Mouse (Mus musculus) embryonic facial prominence, embryonic 15.5 days (tissue): ENCODE data around the gene Mrpl51. TPM values are rescaled to one million over a fixed set of nuclear protein-coding genes. Genes with fewer than 3 reads are reported as not detected.

Source experiments
- ATAC-seq: fragments of 200-750 bp; cut with Nextera tagmentation; 2 replicates; pipeline ENCODE4 v1.8.0; 2017; ENCODE audit warnings: low read depth, moderate TSS enrichment; ENCODE audit not compliant: insufficient number of reproducible peaks, low FRiP score, low TSS enrichment
- H3K27ac ChIP-seq: fragments of 300-500 bp; sonication (generic); replicated peaks from 2 replicates; pipeline ENCODE4 v1.5.1; 2015; ENCODE audit warnings: mild to moderate bottlenecking, inconsistent platforms
- H3K27me3 ChIP-seq: fragments of 300-500 bp; sonication (generic); 2 replicates; pipeline ENCODE4 v1.6.1; 2015; ENCODE audit warnings: inconsistent platforms
- H3K36me3 ChIP-seq: fragments of 300-500 bp; sonication (generic); 2 replicates; pipeline ENCODE4 v1.6.1; 2015; ENCODE audit warnings: mild to moderate bottlenecking, inconsistent platforms
- H3K4me1 ChIP-seq: fragments of 300-500 bp; sonication (generic); 2 replicates; pipeline ENCODE4 v1.6.1; 2015; ENCODE audit warnings: inconsistent platforms
- H3K4me2 ChIP-seq: fragments of 300-500 bp; sonication (generic); replicated peaks from 2 replicates; pipeline ENCODE4 v1.6.1; 2015; ENCODE audit warnings: mild to moderate bottlenecking, inconsistent platforms
- H3K4me3 ChIP-seq: fragments of 300-500 bp; sonication (generic); replicated peaks from 2 replicates; pipeline ENCODE4 v1.5.1; 2015; ENCODE audit warnings: mild to moderate bottlenecking, inconsistent platforms
- H3K9ac ChIP-seq: fragments of 300-500 bp; sonication (generic); 2 replicates; pipeline ENCODE4 v1.6.1; 2015; ENCODE audit warnings: inconsistent platforms
- H3K9me3 ChIP-seq: fragments of 300-500 bp; sonication (generic); replicated peaks from 2 replicates; pipeline ENCODE4 v1.6.1; 2016; ENCODE audit warnings: inconsistent platforms
- WGBS: fragments of 180-500 bp; shearing (Covaris S2); methylation state at CpG from one replicate; pipeline ENCODE4 v1.1.7; 2015; 5-methylcytosine and 5-hydroxymethylcytosine counted together
- polyA plus RNA-seq: library from polyadenylated mRNA; unstranded; fragments of >200 nt; fragmentation: Nextera tagmentation; extraction: Ambion mirVana; gene quantifications from 2 replicates; pipeline ENCODE4 v1.2.1, GENCODE M21; 2015

The Mrpl51 gene
- polyA plus RNA-seq, 1 experiment from 2014 or later = 198 TPM

DNA sequence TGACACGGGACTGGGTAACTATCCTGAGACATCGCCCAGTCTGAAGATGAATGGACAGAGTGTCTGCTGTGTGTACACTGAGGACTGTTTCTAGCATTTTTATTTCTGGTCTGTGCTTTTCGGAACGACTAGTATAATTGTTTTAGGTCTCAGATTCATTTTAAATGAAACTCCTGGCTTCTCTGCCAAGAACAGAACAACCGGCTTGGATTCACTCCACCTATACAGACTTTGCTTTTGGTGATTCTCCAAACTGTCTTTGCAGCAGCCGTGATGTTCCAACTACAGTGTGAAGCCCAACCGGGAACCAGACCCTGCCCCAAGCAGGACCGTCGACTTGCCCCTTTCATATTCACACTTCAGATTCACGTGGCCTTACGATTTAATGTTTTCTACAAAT lies 26.3 kb downstream of the Mrpl51 start:
- Histone ChIP-seq H3K9ac (no peak overlapping the region), H3K4me1 (peaks cover 17% of the 10 kb centered on the region; the same call in 1 of the 2 replicates), H3K27ac (no peak overlapping the region), H3K27me3 (peaks cover 9% of the 10 kb centered on the region; the same call in 1 of the 2 replicates), H3K4me2 (no peak overlapping the region), H3K36me3 (no peaks in the 10 kb centered on the region), H3K9me3 (no peaks in the 10 kb centered on the region), H3K4me3 (no peak overlapping the region)
- WGBS = 78% methylated on average over 11 of the region's 11 CpGs
- ATAC-seq = no peak

GRCm38 (mm10) chr6:125218963-125219362 lies 27.4 kb downstream of the Mrpl51 start:
- Histone ChIP-seq H3K27me3 (peaks cover 2% of the 10 kb centered on the region; the same call in 1 of the 2 replicates), H3K4me2 (no peak overlapping the region), H3K4me3 (no peak overlapping the region), H3K4me1 (peaks cover 17% of the 10 kb centered on the region; the same call in 1 of the 2 replicates), H3K9me3 (no peaks in the 10 kb centered on the region), H3K27ac (no peak overlapping the region), H3K36me3 (no peaks in the 10 kb centered on the region), H3K9ac (no peak overlapping the region)
- ATAC-seq = no peak
- WGBS = 73% methylated on average over 4 of the region's 4 CpGs

DNA sequence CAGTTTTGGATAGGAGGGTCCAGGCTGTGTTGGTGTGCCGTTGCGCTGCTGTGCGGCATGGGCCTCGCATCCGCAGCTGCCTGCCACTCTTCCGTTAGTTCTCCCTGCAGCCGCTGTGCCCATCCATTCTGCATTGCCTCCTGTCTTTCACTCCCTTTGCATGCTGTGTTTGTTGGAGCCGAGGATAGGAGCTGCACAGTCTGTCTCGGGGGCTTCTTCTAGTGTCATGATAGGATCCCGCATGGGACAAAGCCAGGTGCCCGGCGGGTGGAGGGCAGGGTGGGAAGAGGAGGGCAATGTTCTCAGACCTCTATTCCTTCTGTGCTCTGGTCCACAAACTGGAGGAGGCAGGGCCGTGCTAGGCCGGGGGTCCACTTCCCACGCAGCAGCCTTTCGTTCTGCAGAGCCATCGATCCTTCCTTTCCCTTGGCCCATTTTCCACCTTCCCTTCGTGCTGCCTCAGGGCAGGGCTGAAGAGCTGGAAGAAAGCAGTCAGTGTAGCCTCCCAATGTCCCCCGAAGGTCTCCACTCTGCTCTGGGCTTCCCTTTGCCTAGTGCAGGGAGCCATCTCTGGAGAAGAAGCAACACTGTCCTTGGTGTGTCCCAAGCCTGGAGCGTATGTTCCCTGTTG lies 29.6 kb downstream of the Mrpl51 start:
- Histone ChIP-seq H3K27me3 (no peaks in the 10 kb centered on the region), H3K4me1 (peaks cover 12% of the 10 kb centered on the region; the same call in 1 of the 2 replicates), H3K27ac (no peak overlapping the region), H3K4me2 (no peak overlapping the region), H3K36me3 (no peaks in the 10 kb centered on the region), H3K9me3 (no peaks in the 10 kb centered on the region), H3K4me3 (no peak overlapping the region), H3K9ac (no peak overlapping the region)
- no peak for ATAC-seq
- WGBS = 88% methylated on average over 20 of the region's 20 CpGs

DNA sequence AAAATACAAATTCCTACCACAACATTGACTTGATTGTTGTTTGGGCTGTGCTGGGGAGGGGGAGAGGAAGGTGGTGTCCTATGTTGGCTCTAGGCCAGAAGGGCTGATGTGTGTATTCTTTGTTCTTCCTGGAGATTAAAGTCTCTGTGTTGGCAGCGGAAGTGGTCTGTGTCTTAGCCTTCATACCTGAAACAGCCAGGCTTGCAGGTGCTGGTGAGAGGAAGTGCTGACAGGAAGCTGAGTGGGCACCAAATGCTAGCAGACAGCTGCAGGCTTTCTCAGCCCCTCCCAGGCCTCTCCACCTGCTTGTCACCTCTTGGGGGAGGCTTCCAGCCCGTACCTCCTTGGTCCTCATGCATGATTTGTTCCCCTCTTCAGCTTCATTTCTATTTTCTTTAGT lies 30.5 kb downstream of the Mrpl51 start:
- no peak overlapping the region for H3K4me3 ChIP-seq
- no peaks in the 10 kb centered on the region for H3K9me3 ChIP-seq
- H3K4me1 ChIP-seq = peaks cover 7% of the 10 kb centered on the region; the same call in 1 of the 2 replicates
- 59% methylated on average over 2 of the region's 2 CpGs for WGBS
- no peak overlapping the region for H3K9ac ChIP-seq
- H3K27ac ChIP-seq = no peak overlapping the region
- no peak overlapping the region for H3K4me2 ChIP-seq
- H3K27me3 ChIP-seq = no peaks in the 10 kb centered on the region
- no peak for ATAC-seq
- no peaks in the 10 kb centered on the region for H3K36me3 ChIP-seq

DNA sequence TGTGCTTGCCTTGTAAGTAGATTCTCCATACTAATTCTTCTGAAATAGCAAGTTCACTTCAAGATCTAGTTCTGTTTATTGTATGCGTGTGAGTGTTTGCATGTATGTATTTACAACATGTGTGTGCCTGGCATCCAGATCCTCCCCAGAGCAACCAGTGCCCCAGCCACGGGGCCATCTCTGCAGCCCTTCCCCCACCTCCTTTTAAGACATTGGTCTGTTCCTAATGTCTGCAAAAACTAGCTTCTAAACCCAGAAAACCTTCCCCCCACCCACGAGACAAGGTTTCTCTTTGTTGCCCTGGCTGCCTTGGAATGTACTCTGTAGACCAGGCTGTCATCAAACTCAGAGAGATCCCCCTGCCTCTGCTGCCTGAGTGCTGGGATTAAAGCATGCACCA lies 31.0 kb downstream of the Mrpl51 start:
- WGBS = 68% methylated on average over 3 of the region's 3 CpGs
- no peaks in the 10 kb centered on the region for H3K27me3 ChIP-seq

DNA sequence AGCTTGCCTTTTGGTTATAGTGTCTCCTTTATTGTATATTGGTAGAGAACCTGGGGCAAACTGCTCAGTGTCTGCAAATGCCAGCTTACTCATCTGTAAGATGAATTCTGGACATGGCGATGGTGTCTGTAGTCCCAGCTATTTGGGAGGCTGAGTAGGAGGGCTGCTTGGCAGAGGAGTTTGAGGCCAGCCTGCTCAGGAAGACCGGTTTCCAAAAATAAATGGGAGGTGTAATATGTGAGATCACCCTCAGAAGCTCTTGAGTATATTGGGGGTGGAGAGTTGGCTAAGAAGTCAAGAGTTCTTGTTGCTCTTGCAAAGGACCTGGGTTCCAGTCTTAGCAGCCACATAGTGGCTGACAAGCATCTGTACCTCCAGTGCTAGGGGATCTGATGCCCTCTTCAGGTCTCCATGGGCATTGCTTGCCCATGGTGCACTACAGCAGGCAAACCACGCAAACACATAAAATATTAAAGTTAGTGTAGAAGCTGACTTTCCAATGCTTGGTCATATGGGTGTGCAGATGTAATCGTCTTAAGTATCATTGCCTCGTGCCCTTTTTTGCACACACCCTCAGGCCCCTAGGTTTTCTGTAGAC lies 34.0 kb downstream of the Mrpl51 start:
- no peak for ATAC-seq
- Histone ChIP-seq H3K36me3 (no peaks in the 10 kb centered on the region), H3K9me3 (no peaks in the 10 kb centered on the region), H3K27ac (no peak overlapping the region), H3K4me2 (no peak overlapping the region), H3K9ac (no peak overlapping the region), H3K4me1 (0 out of 2 replicates have a peak, but pooled peaks cover 5% of the 10 kb centered on the region), H3K27me3 (no peaks in the 10 kb centered on the region), H3K4me3 (no peak overlapping the region)
- 80% methylated on average over 5 of the region's 5 CpGs for WGBS

More for the DNA sequence above, 31.0 kb downstream of the Mrpl51 start:
- Histone ChIP-seq H3K4me3 (no peak overlapping the region), H3K4me1 (peaks cover 7% of the 10 kb centered on the region; the same call in 1 of the 2 replicates), H3K27ac (no peak overlapping the region), H3K36me3 (no peaks in the 10 kb centered on the region), H3K4me2 (no peak overlapping the region), H3K9ac (no peak overlapping the region), H3K9me3 (no peaks in the 10 kb centered on the region)
- no peak for ATAC-seq

DNA sequence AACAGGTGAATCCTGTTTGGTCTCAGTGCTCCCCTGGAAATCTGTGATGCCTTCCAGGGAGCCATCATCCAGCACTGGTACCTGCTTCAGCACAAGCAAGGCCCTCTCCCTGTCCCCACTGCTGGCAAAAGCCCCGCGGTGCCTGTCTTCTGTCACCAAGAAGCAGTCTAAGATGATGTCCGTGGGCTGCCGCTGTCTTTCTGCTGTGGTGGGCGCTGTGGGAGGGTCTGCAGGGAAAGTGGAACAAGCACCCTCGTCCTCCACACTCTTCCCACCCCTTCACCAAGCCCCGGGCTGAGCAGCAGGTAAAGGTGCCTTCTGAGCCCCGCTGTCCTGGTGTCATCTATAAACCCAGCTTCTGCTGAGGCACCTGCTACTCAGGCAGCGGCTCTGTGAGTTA lies 39.0 kb downstream of the Mrpl51 start:
- Histone ChIP-seq H3K27ac (no peak overlapping the region), H3K4me2 (0 out of 2 replicates have a peak overlapping the region, but pooled peaks have one; percentile 94), H3K9ac (no peak overlapping the region), H3K4me1 (peaks cover 26% of the 10 kb centered on the region), H3K27me3 (no peaks in the 10 kb centered on the region), H3K36me3 (no peaks in the 10 kb centered on the region), H3K9me3 (no peaks in the 10 kb centered on the region), H3K4me3 (0 out of 2 replicates have a peak overlapping the region, but pooled peaks have one; percentile 52)
- no peak for ATAC-seq
- 60% methylated on average over 9 of the region's 9 CpGs for WGBS

DNA sequence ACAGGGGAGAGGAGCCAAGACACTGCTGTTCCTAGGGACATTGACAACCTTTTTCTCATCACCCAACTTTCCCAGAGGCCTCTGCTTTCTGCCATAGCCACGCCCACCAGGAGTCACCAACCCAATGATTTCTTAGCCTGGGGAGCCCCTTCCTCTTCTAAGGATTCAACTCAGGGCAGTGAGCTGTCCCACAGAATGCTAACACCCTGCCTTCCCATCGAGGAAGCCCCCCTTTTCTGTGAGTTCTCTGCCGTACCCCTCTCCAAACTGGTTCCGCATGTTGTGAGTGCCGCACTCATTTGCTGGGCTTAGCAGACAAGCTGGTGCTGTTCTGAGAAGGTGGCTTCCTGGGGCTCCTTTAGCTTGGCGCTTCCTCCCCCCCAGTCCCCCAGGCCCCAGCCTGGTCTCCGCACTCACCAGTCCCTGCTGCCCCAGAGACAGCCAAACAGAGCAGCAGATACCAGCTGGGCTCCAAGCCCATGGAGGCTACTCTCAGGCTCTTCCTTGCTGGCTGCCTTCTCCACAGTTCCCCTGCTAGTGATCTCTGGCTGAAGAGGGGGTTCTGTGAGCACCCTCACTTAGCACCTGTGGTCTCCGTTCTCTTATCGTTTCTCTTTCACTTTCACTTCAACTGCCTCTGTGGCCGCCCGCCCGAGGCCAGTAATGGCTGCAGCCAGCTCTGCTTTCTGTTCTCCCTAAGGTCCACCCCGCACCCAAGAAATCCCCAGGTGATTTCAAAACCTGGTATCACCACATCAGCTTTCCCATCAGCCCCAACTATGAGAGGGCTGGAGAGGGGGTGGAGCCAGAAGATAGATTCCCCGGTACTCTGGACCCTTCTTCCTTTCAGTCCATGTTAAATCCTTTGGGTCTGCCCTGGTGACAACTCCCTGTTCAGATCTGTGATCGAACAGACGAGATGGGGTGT lies 39.8 kb downstream of the Mrpl51 start, which contains the start of gene Tapbpl:
Tapbpl (minus strand) TSS at position 744 of the 928 bp plus-strand sequence.
- H3K27me3 ChIP-seq = no peaks in the 10 kb centered on the region
- H3K27ac ChIP-seq = peak within 1 kb of the TSS; percentile 78
- H3K9me3 ChIP-seq = no peaks in the 10 kb centered on the region
- H3K4me1 ChIP-seq = peaks cover 26% of the 10 kb centered on the region
- no peaks in the 10 kb centered on the region for H3K36me3 ChIP-seq
- WGBS = 5% methylated on average over 16 of the region's 16 CpGs
- H3K9ac ChIP-seq = peak within 1 kb of the TSS; percentile 60
- ATAC-seq = peak; percentile 40; the same call in 1 of the 2 replicates
- peak within 1 kb of the TSS; percentile 94 for H3K4me2 ChIP-seq
- H3K4me3 ChIP-seq = peak within 1 kb of the TSS; percentile 52

- H3K9ac ChIP-seq = peak overlapping the region; percentile 60; the same call in 1 of the 2 replicates
Observed at GRCm38 (mm10) chr6:125232045-125232437, 40.4 kb downstream of the Mrpl51 start.

DNA sequence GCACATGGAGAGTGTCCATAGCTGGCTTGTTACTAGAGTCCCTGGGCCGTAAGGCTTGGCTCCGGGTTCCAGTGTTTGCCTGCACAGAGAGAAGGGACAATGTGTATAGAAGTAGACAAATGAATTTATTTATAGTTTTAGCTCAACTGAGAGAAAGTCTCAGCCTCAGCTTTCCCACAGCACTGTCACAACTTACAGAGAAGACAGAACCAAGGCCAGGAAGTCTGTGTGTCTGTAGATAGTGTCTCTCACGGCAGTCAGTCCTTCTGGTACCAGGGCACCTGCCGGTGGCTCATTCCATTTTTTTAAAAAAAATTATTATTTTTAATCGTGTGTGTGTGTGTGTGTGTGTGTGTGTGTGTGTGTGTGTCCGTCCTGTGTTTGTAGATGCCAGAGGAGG lies 40.9 kb downstream of the Mrpl51 start:
- H3K4me1 ChIP-seq = peaks cover 26% of the 10 kb centered on the region
- no peaks in the 10 kb centered on the region for H3K36me3 ChIP-seq
- WGBS = 79% methylated on average over 6 of the region's 6 CpGs
- no peak overlapping the region for H3K4me3 ChIP-seq
- no peak overlapping the region for H3K9ac ChIP-seq
- no peaks in the 10 kb centered on the region for H3K27me3 ChIP-seq
- ATAC-seq = no peak
- no peak overlapping the region for H3K27ac ChIP-seq
- H3K4me2 ChIP-seq = no peak overlapping the region; the same call in 1 of the 2 replicates
- no peaks in the 10 kb centered on the region for H3K9me3 ChIP-seq

More at GRCm38 (mm10) chr6:125232045-125232437, 40.4 kb downstream of the Mrpl51 start:
- Histone ChIP-seq H3K4me2 (peak overlapping the region; percentile 94), H3K4me3 (peak overlapping the region; percentile 52), H3K9me3 (no peaks in the 10 kb centered on the region), H3K27me3 (no peaks in the 10 kb centered on the region), H3K4me1 (peaks cover 26% of the 10 kb centered on the region), H3K36me3 (no peaks in the 10 kb centered on the region), H3K27ac (no peak overlapping the region)
- ATAC-seq = no peak
- 51% methylated on average over 4 of the region's 4 CpGs for WGBS
